Mouse (Mus musculus): ENCODE data around the gene Ccdc144b.

DNA sequence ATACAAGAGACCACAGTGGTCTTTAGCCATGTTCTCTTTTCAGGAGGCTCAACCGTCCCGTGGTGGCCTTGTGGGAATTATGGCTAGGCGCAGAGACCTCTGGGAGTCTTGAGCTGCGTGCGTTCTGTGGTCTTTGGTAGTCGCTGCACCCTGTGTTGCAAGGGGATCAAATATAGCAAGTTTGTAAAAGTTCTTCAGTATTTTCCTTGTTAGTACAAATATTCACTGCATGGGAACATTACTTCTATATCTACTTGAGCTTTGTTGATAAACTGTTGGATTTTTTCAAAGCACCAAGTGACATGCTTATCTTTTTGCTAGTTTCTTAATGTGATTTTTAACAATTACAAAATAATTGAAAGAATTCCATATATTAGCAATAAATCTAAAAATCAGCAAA, at the start of gene Ccdc144b:
- TF ChIP-seq POLR2A (IDR thresholded peaks at IDR 0.05; ENCODE audit: insufficient read depth, low read depth, low read length) = no peak
- TF ChIP-seq EP300 (IDR thresholded peaks at IDR 0.05; ENCODE audit: insufficient read depth, low read depth, low read length) = no peak
- no peak for TF ChIP-seq CTCF (IDR thresholded peaks at IDR 0.05)
